Mouse (Mus musculus): ENCODE measurements around the gene Fmn2. TPM values are rescaled to one million over a fixed set of nuclear protein-coding genes. Genes with fewer than 3 reads are reported as not detected.
A peak's percentile ranks its signal among the peaks of the same experiment; 100 is the strongest.

Gene Fmn2
- 11.4 TPM in 2 replicates for polyA plus RNA-seq (2016; fragmentation: Nextera tagmentation; extraction: Ambion mirVana)

- H3K4me1 ChIP-seq = peaks cover 44% of the 10 kb centered on the region
- H3K9ac ChIP-seq (replicated peaks) = peak within 1 kb of the TSS; percentile 95
- peak within 1 kb of the TSS; percentile 96 for H3K27ac ChIP-seq (replicated peaks)
- H3K27me3 ChIP-seq = no peaks in the 10 kb centered on the region
- peak within 1 kb of the TSS; percentile 87 for H3K4me2 ChIP-seq (replicated peaks)
- under 1% methylated on average over 29 of the region's 29 CpGs for WGBS
- H3K36me3 ChIP-seq = no peaks in the 10 kb centered on the region
- H3K4me3 ChIP-seq = peak within 1 kb of the TSS; percentile 87
- no peaks in the 10 kb centered on the region for H3K9me3 ChIP-seq
- ATAC-seq (ENCODE audit: low FRiP score, low read depth) = peak; percentile 96
These were observed at the start of gene Fmn2 for GRCm38 (mm10) chr1:174501661-174502030. Gene Fmn2, plus strand, starts transcription at chr1:174501825.

GRCm38 (mm10) chr1:174455100-174455499 is 46.5 kb upstream of the Fmn2 start:
- H3K4me2 ChIP-seq (replicated peaks) = no peak overlapping the region
- H3K4me1 ChIP-seq = no peaks in the 10 kb centered on the region
- WGBS = 90% methylated on average over 2 of the region's 2 CpGs
- no peaks in the 10 kb centered on the region for H3K27me3 ChIP-seq
- no peak overlapping the region for H3K9ac ChIP-seq (replicated peaks)
- H3K4me3 ChIP-seq = no peak overlapping the region
- no peak overlapping the region for H3K27ac ChIP-seq (replicated peaks)
- no peaks in the 10 kb centered on the region for H3K9me3 ChIP-seq
- no peak for ATAC-seq (ENCODE audit: low FRiP score, low read depth)
- no peaks in the 10 kb centered on the region for H3K36me3 ChIP-seq

GRCm38 (mm10) chr1:174465385-174465784 is 36.2 kb upstream of the Fmn2 start:
- Histone ChIP-seq H3K4me3 (no peak overlapping the region), H3K27me3 (no peaks in the 10 kb centered on the region), H3K9ac (replicated peaks) (no peak overlapping the region), H3K36me3 (no peaks in the 10 kb centered on the region), H3K4me2 (replicated peaks) (no peak overlapping the region), H3K4me1 (no peaks in the 10 kb centered on the region), H3K27ac (replicated peaks) (no peak overlapping the region), H3K9me3 (no peaks in the 10 kb centered on the region)
- WGBS = 88% methylated on average over 3 of the region's 3 CpGs
- ATAC-seq (ENCODE audit: low FRiP score, low read depth) = no peak

GRCm38 (mm10) chr1:174466240-174466639 is 35.4 kb upstream of the Fmn2 start:
- Histone ChIP-seq H3K4me1 (no peaks in the 10 kb centered on the region), H3K27me3 (no peaks in the 10 kb centered on the region), H3K4me3 (no peak overlapping the region), H3K27ac (replicated peaks) (no peak overlapping the region), H3K4me2 (replicated peaks) (no peak overlapping the region), H3K36me3 (no peaks in the 10 kb centered on the region), H3K9ac (replicated peaks) (no peak overlapping the region), H3K9me3 (no peaks in the 10 kb centered on the region)
- WGBS = 40% methylated on average over 2 of the region's 2 CpGs
- ATAC-seq (ENCODE audit: low FRiP score, low read depth) = no peak

GRCm38 (mm10) chr1:174469736-174470135 is 31.9 kb upstream of the Fmn2 start:
- Histone ChIP-seq H3K4me3 (no peak overlapping the region), H3K4me1 (no peaks in the 10 kb centered on the region), H3K27me3 (no peaks in the 10 kb centered on the region), H3K9ac (replicated peaks) (no peak overlapping the region), H3K4me2 (replicated peaks) (no peak overlapping the region), H3K9me3 (no peaks in the 10 kb centered on the region), H3K36me3 (no peaks in the 10 kb centered on the region), H3K27ac (replicated peaks) (no peak overlapping the region)
- ATAC-seq (ENCODE audit: low FRiP score, low read depth) = peak; percentile 82
- WGBS = 8% methylated on average over 6 of the region's 6 CpGs

- Histone ChIP-seq H3K27me3 (no peaks in the 10 kb centered on the region), H3K9me3 (no peaks in the 10 kb centered on the region), H3K9ac (replicated peaks) (no peak overlapping the region), H3K27ac (replicated peaks) (no peak overlapping the region), H3K36me3 (no peaks in the 10 kb centered on the region), H3K4me2 (replicated peaks) (no peak overlapping the region), H3K4me3 (no peak overlapping the region), H3K4me1 (no peaks in the 10 kb centered on the region)
- ATAC-seq (ENCODE audit: low FRiP score, low read depth) = no peak
- WGBS = 91% methylated on average over 6 of the region's 6 CpGs
These were observed 19.1 kb upstream of the Fmn2 start for GRCm38 (mm10) chr1:174482567-174482966.

- ATAC-seq (ENCODE audit: low FRiP score, low read depth) = no peak
- Histone ChIP-seq H3K27ac (replicated peaks) (peak overlapping the region; percentile 81), H3K4me1 (peaks cover 33% of the 10 kb centered on the region), H3K36me3 (no peaks in the 10 kb centered on the region), H3K9ac (replicated peaks) (no peak overlapping the region), H3K4me2 (replicated peaks) (peak overlapping the region; percentile 22), H3K27me3 (no peaks in the 10 kb centered on the region), H3K4me3 (no peak overlapping the region), H3K9me3 (no peaks in the 10 kb centered on the region)
- 9% methylated on average over 4 of the region's 4 CpGs for WGBS
These were observed 1.6 kb upstream of the Fmn2 start for GRCm38 (mm10) chr1:174500064-174500463.

- H3K4me2 ChIP-seq (replicated peaks) = peak overlapping the region; percentile 87
- H3K4me1 ChIP-seq = peaks cover 38% of the 10 kb centered on the region
- H3K9ac ChIP-seq (replicated peaks) = no peak overlapping the region
- no peaks in the 10 kb centered on the region for H3K9me3 ChIP-seq
- WGBS = 19% methylated on average over 1 of the region's 1 CpGs
- peak; percentile 11; the same call in 1 of the 2 replicates for ATAC-seq (ENCODE audit: low FRiP score, low read depth)
- peak overlapping the region; percentile 96 for H3K27ac ChIP-seq (replicated peaks)
- no peaks in the 10 kb centered on the region for H3K27me3 ChIP-seq
- H3K4me3 ChIP-seq = peak overlapping the region; percentile 87; the same call in 1 of the 2 replicates
- no peaks in the 10 kb centered on the region for H3K36me3 ChIP-seq
These were observed 614 bp upstream of the Fmn2 start for GRCm38 (mm10) chr1:174501011-174501410.

GRCm38 (mm10) chr1:174502031-174502845 is 613 bp downstream of the Fmn2 start:
- Histone ChIP-seq H3K4me2 (replicated peaks) (peak overlapping the region; percentile 87), H3K9ac (replicated peaks) (peak overlapping the region; percentile 95), H3K9me3 (no peaks in the 10 kb centered on the region), H3K4me1 (peaks cover 50% of the 10 kb centered on the region), H3K36me3 (no peaks in the 10 kb centered on the region), H3K4me3 (peak overlapping the region; percentile 87), H3K27me3 (no peaks in the 10 kb centered on the region), H3K27ac (replicated peaks) (peak overlapping the region; percentile 96)
- peak; percentile 56 for ATAC-seq (ENCODE audit: low FRiP score, low read depth)
- WGBS = 0% methylated on average over 39 of the region's 40 CpGs

- peak overlapping the region; percentile 96 for H3K27ac ChIP-seq (replicated peaks)
- H3K36me3 ChIP-seq = no peaks in the 10 kb centered on the region
- WGBS = under 1% methylated on average over 53 of the region's 53 CpGs
- ATAC-seq (ENCODE audit: low FRiP score, low read depth) = peak; percentile 7
- peak overlapping the region; percentile 87 for H3K4me3 ChIP-seq
- H3K9me3 ChIP-seq = no peaks in the 10 kb centered on the region
- peak overlapping the region; percentile 87 for H3K4me2 ChIP-seq (replicated peaks)
- no peaks in the 10 kb centered on the region for H3K27me3 ChIP-seq
- H3K9ac ChIP-seq (replicated peaks) = peak overlapping the region; percentile 95
- peaks cover 59% of the 10 kb centered on the region for H3K4me1 ChIP-seq
These were observed 1.5 kb downstream of the Fmn2 start for GRCm38 (mm10) chr1:174502846-174503745.

GRCm38 (mm10) chr1:174508571-174509110 is 7.0 kb downstream of the Fmn2 start:
- H3K4me2 ChIP-seq (replicated peaks) = no peak overlapping the region
- H3K4me3 ChIP-seq = no peak overlapping the region
- no peaks in the 10 kb centered on the region for H3K27me3 ChIP-seq
- no peak overlapping the region for H3K9ac ChIP-seq (replicated peaks)
- H3K4me1 ChIP-seq = peaks cover 51% of the 10 kb centered on the region
- no peaks in the 10 kb centered on the region for H3K9me3 ChIP-seq
- H3K27ac ChIP-seq (replicated peaks) = no peak overlapping the region
- 76% methylated on average over 13 of the region's 13 CpGs for WGBS
- H3K36me3 ChIP-seq = 0 out of 2 replicates have a peak, but pooled peaks cover 5% of the 10 kb centered on the region
- ATAC-seq (ENCODE audit: low FRiP score, low read depth) = no peak

GRCm38 (mm10) chr1:174513419-174513818 is 11.8 kb downstream of the Fmn2 start:
- WGBS = 88% methylated on average over 7 of the region's 7 CpGs
- ATAC-seq (ENCODE audit: low FRiP score, low read depth) = no peak
- no peak overlapping the region for H3K9ac ChIP-seq (replicated peaks)

More at GRCm38 (mm10) chr1:174513419-174513818, 11.8 kb downstream of the Fmn2 start:
- Histone ChIP-seq H3K36me3 (0 out of 2 replicates have a peak, but pooled peaks cover 5% of the 10 kb centered on the region), H3K4me3 (no peak overlapping the region), H3K4me1 (peaks cover 12% of the 10 kb centered on the region), H3K9me3 (no peaks in the 10 kb centered on the region), H3K27ac (replicated peaks) (no peak overlapping the region), H3K27me3 (no peaks in the 10 kb centered on the region), H3K4me2 (replicated peaks) (no peak overlapping the region)

Measured in midbrain, embryonic 12.5 days (tissue).